Mouse (Mus musculus) T-helper 17 cell (primary cell): ENCODE measurements around the gene Adam21.
"Not testable (repeated sequence)": the region's sequence is repeated elsewhere in the genome, so short reads cannot be mapped to it uniquely, and the experiment has no call there.

Source experiments
- in situ Hi-C, 2 experiments: fragments of 300-600 bp; cut with MboI, MseI; formaldehyde crosslinking; loops; 1 replicate in 1 of 2; 2 replicates in 1 of 2; pipeline ENCODE4 v1.15.1; 2025; ENCODE audit warnings: high pct_unique_total_duplicates in 2 of 2

Gene Adam21

GRCm38 (mm10) chr12:81568374-81568773, at the start of gene Adam21:
TSS of gene Adam21 (minus strand) at chr12:81568474.
- in situ Hi-C loops, result no loop called here

GRCm38 (mm10) chr12:81616980-81617379, 48.7 kb upstream of the Adam21 start:
- in situ Hi-C loops, result loop anchor here (5.0 to 25.0 kb wide), 2 partner anchors 160 to 295 kb away; no protein-coding TSS in a partner anchor

- in situ Hi-C loops, result loop anchor here (5.0 to 25.0 kb wide), 2 partner anchors 161 to 296 kb away; no protein-coding TSS in a partner anchor
Observed at GRCm38 (mm10) chr12:81615807-81616206, 47.5 kb upstream of the Adam21 start.

- in situ Hi-C loops, result loop anchor here in 1 of 2 experiments (25.0 kb wide), 1 partner anchor 303 kb away; no protein-coding TSS in a partner anchor
Observed at GRCm38 (mm10) chr12:81609445-81609844, 41.2 kb upstream of the Adam21 start.

- in situ Hi-C loops, result loop anchor here in 1 of 2 experiments (25.0 kb wide), 1 partner anchor 307 kb away; no protein-coding TSS in a partner anchor
Observed at GRCm38 (mm10) chr12:81604995-81605784, 36.9 kb upstream of the Adam21 start.

DNA sequence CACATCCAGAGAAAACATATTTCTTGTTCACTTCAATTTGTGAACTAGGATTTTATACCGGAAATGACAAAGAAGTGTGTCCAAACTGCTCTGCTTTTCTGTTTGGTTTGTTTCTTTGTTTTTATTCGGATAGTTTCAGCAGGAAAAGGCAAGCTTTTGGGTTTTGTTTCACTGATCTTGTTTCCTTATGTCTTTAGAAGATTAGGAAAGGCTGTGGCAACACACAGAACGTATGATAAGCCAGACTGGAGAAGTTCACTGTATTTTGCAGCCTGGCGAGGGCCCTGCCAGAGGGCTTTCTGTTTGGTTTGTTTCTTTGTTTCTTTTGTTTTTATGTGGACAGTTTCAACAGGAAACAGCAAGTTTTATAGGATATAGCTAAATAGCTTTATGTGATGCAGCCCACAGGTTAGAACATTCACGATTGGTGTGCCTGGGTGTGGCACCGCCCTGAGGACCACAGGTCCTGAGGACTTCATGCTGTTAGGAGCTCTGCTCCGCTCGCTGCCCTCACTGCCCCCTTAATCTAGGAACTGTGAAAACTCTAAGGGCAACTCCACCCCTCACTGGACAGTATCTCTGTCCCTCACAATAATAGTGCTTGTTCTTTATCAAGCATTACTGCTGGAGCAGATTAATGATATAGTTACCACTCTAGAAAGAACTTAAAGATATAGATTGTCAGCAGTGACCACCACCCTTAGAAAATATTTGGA, 28.4 kb upstream of the Adam21 start:
- in situ Hi-C loops, result no loop called here

- in situ Hi-C loops, result no loop called here
Observed at GRCm38 (mm10) chr12:81594902-81595671, 26.8 kb upstream of the Adam21 start, which contains the start of gene Med6. TSS of gene Med6 (minus strand) at chr12:81595008.

- in situ Hi-C loops, result no loop called here
Observed at GRCm38 (mm10) chr12:81567931-81568330, 343 bp downstream of the Adam21 start.

GRCm38 (mm10) chr12:81564173-81564572, 4.1 kb downstream of the Adam21 start:
- in situ Hi-C loops, result no loop called here

DNA sequence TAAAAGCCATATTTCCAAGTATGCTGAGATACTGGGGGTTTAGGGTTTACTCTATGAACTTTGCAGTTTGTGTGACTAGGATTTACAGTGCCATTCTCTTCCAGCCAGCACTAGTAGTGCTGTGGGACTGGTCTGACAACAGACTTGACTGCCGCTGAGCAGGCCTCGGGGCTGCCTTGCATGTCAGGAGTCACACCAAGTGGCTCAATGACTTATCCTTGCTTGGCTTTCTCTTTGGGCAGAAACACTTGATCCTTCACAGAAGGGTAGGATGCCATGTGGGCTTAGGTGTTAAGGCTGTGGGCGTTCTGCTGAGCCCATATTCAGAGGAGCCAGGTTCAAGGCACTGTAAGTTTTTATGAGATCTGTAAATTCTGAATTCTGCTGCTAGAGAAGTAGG, 19.0 kb downstream of the Adam21 start:
- in situ Hi-C loops, result no loop called here

DNA sequence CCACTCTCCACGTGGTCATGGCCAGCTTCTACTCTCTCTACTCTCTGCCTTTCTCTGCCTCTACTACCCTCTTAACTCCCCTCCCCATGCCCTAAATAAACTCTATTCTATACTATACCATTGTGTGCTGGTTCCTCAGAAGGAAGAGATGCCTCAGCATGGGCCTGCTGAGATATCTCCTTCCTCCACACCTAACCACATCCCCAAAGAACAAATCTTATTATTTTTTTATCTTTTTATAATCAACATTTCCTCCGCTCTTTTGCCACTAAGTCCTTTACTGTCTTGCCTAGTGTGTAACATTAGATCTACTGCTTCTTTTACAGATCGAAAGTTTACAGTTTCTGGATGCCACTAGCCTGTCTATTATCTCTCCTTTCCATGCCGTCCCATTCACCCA, 21.1 kb downstream of the Adam21 start:
- in situ Hi-C loops, result no loop called here

DNA sequence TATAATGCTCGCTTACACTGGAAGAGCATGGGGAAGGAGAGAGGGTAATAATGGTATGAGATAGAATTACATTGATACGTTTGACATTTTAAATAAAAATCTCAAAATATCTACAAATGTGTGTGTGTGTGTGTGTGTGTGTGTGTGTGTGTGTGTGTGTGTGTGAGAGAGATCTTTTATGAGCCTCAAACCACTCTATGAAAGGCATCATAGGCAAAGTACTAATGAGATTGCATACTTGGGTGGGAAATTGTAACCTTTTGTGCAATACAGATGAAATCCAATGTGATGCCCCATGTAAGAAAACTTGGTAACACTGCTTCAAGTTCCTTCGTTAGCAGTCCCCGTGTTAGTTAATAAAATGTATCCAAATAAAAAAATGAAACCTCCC, 35.2 kb downstream of the Adam21 start:
- in situ Hi-C loops, result no loop called here

DNA sequence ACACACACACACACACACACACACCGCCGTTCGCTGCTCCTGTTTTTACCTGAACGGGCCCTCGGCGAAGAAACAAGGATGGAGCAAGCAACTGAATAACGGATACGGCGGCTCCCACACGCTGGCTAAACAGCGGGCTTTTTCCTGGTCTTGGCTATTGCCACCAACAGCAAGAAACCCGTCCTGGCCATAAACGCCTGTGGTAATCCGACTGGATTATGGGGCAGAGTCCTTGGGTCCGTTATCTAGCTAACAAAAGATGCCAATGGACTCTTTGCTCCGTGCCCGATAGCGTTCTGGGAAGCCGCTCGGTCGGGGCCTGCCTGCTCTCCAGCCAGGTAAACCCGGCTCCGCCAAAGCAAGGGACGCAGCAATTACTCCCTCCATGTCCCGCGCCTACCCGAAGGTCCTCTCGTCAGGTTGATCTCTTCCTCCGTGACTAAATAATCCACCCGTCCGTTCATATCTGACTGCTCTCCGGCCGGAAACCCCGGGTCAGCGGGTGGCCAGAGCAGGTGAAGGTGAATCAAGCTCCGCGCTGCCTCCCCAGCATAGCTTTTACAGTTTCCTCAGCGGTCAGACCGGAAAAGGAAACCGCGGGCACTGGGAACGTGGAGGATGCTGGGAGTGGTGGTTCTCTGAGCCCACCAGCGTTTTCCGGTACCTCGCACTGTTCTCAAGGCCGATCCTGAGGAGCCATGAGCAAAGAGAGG, 35.8 kb downstream of the Adam21 start, which contains the start of the genes Gm20498 and Synj2bp:
Gm20498 (minus strand) TSS at position 590 of the 713 bp plus-strand sequence.
Synj2bp (minus strand) TSS at position 596 of the 713 bp plus-strand sequence.
- in situ Hi-C loops, result no loop called here

DNA sequence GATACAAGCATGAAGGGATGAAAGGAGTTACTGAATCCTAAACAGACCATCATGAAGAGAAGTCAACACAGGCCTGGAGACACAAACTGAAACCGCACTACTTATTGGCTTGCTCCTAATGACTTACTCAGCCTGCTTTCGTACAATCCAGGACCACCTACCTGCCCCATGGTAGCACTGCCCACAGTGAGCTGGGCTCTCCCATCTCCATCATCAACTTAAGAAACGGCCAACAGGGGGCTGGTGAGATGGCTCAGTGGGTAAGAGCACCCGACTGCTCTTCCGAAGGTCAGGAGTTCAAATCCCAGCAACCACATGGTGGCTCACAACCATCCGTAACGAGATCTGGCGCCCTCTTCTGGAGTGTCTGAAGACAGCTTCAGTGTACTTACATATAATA, 37.7 kb downstream of the Adam21 start:
- in situ Hi-C loops, result not testable (repeated sequence)
